Mouse (Mus musculus) heart, embryonic 14.5 days (tissue): ENCODE data around the gene Azi2. TPM values are rescaled to one million over a fixed set of nuclear protein-coding genes. Genes with fewer than 3 reads are reported as not detected.

Source experiments
- ATAC-seq: fragments of 200-750 bp; cut with Nextera tagmentation; 2 replicates; pipeline ENCODE4 v1.8.0; 2017; ENCODE audit warnings: low read depth, moderate TSS enrichment; ENCODE audit not compliant: insufficient number of reproducible peaks, insufficient read depth, low FRiP score
- H3K27ac ChIP-seq, 2 experiments: fragments of 200-500 bp in 1 of 2; fragments of 300-500 bp in 1 of 2; sonication (generic) in 1 of 2; replicated peaks in 1 of 2; 2 replicates each; pipeline ENCODE4 v1.5.1; 2012 to 2014; ENCODE audit warnings: low read depth in 2 of 2, low read length in 2 of 2, control low read depth in 1 of 2, mild to moderate bottlenecking in 1 of 2, mixed read lengths in 1 of 2; ENCODE audit not compliant: control insufficient read depth in 1 of 2, insufficient read depth in 1 of 2
- H3K27me3 ChIP-seq: fragments of 300-500 bp; sonication (generic); 2 replicates; pipeline ENCODE4 v1.6.1; 2014; ENCODE audit warnings: mild to moderate bottlenecking, low read length, control low read depth; ENCODE audit not compliant: control insufficient read depth, insufficient read depth
- H3K36me3 ChIP-seq: fragments of 300-500 bp; sonication (generic); 2 replicates; pipeline ENCODE4 v1.6.1; 2014; ENCODE audit warnings: mild to moderate bottlenecking, control low read depth, low read length, mixed read lengths; ENCODE audit not compliant: control insufficient read depth, insufficient read depth
- H3K4me1 ChIP-seq, 2 experiments: fragments of 200-500 bp in 1 of 2; fragments of 300-500 bp in 1 of 2; sonication (generic) in 1 of 2; 2 replicates each; pipeline ENCODE4 v1.6.1; 2012 to 2014; ENCODE audit warnings: low read length in 2 of 2, control low read depth in 1 of 2, mixed read lengths in 1 of 2; ENCODE audit not compliant: control insufficient read depth in 2 of 2, insufficient read depth in 2 of 2
- H3K4me2 ChIP-seq: fragments of 300-500 bp; sonication (generic); 2 replicates; pipeline ENCODE4 v1.6.1; 2014; ENCODE audit warnings: mild to moderate bottlenecking, low read length
- H3K4me3 ChIP-seq, 2 experiments: fragments of 200-500 bp in 1 of 2; fragments of 300-500 bp in 1 of 2; sonication (generic) in 1 of 2; 2 replicates each; pipeline ENCODE4 v1.5.1; 2012 to 2014; ENCODE audit warnings: low read length in 2 of 2, mild to moderate bottlenecking in 2 of 2, control low read depth in 1 of 2, low read depth in 1 of 2, moderate library complexity in 1 of 2; ENCODE audit not compliant: control insufficient read depth in 1 of 2, insufficient read depth in 1 of 2
- H3K9ac ChIP-seq: fragments of 300-500 bp; sonication (generic); 2 replicates; pipeline ENCODE4 v1.6.1; 2014; ENCODE audit warnings: mild to moderate bottlenecking, low read length
- H3K9me3 ChIP-seq: fragments of 300-500 bp; sonication (generic); 2 replicates; pipeline ENCODE4 v1.6.1; 2016; ENCODE audit warnings: low read length, control low read depth; ENCODE audit not compliant: control insufficient read depth
- WGBS: fragments of 180-500 bp; shearing (Covaris S2); extraction: QIAGEN DNeasy Blood & Tissue Kit; methylation state at CpG from one replicate; pipeline ENCODE4 v1.1.7; 2014; 5-methylcytosine and 5-hydroxymethylcytosine counted together
- polyA plus RNA-seq: library from polyadenylated mRNA; unstranded; fragments of >200 nt; fragmentation: Nextera tagmentation; extraction: Ambion mirVana; gene quantifications from 2 replicates; pipeline ENCODE4 v1.2.1, GENCODE M21; 2014

Gene Azi2
- polyA plus RNA-seq, 1 experiment from 2014 or later, result 71.9 TPM

GRCm38 (mm10) chr9:118045011-118045533 is 4.8 kb downstream of the Azi2 start:
- Histone ChIP-seq H3K9me3 (no peaks in the 10 kb centered on the region), H3K4me2 (no peak overlapping the region), H3K27me3 (no peaks in the 10 kb centered on the region), H3K9ac (no peak overlapping the region), H3K4me3 (no peak overlapping the region), H3K27ac (no peak overlapping the region), H3K4me1 (peaks cover 0 to 13% of the 10 kb centered on the region in 2 experiments; a peak in 3 of 4 replicates), H3K36me3 (peaks cover 19% of the 10 kb centered on the region)
- ATAC-seq, result no peak
- WGBS, result 44% methylated on average over 1 of the region's 1 CpGs

GRCm38 (mm10) chr9:118053286-118053685 is 13.0 kb downstream of the Azi2 start:
- no peaks in the 10 kb centered on the region for H3K27me3 ChIP-seq
- H3K9ac ChIP-seq, result no peak overlapping the region
- 35% methylated on average over 1 of the region's 1 CpGs for WGBS
- no peak overlapping the region for H3K4me2 ChIP-seq
- no peak for ATAC-seq
- no peak overlapping the region for H3K27ac ChIP-seq
- no peaks in the 10 kb centered on the region for H3K4me1 ChIP-seq
- H3K36me3 ChIP-seq, result peaks cover 75% of the 10 kb centered on the region
- no peaks in the 10 kb centered on the region for H3K9me3 ChIP-seq
- H3K4me3 ChIP-seq, result no peak overlapping the region

GRCm38 (mm10) chr9:118059101-118059500 is 18.8 kb downstream of the Azi2 start:
- H3K4me3 ChIP-seq, result no peak overlapping the region
- WGBS, result 83% methylated on average over 3 of the region's 3 CpGs
- H3K27ac ChIP-seq, result no peak overlapping the region
- no peak for ATAC-seq
- H3K4me1 ChIP-seq, result no peaks in the 10 kb centered on the region
- no peaks in the 10 kb centered on the region for H3K27me3 ChIP-seq
- no peak overlapping the region for H3K4me2 ChIP-seq
- peaks cover 75% of the 10 kb centered on the region for H3K36me3 ChIP-seq
- H3K9me3 ChIP-seq, result no peaks in the 10 kb centered on the region
- no peak overlapping the region for H3K9ac ChIP-seq

GRCm38 (mm10) chr9:118070442-118070841 is 30.1 kb downstream of the Azi2 start:
- peaks cover 62% of the 10 kb centered on the region for H3K36me3 ChIP-seq
- no peak overlapping the region for H3K4me3 ChIP-seq
- H3K4me2 ChIP-seq, result no peak overlapping the region
- ATAC-seq, result no peak
- H3K27me3 ChIP-seq, result no peaks in the 10 kb centered on the region
- no peaks in the 10 kb centered on the region for H3K4me1 ChIP-seq
- no peak overlapping the region for H3K9ac ChIP-seq
- WGBS, result 90% methylated on average over 6 of the region's 6 CpGs
- H3K9me3 ChIP-seq, result no peaks in the 10 kb centered on the region
- no peak overlapping the region for H3K27ac ChIP-seq

GRCm38 (mm10) chr9:118071337-118071736 is 31.0 kb downstream of the Azi2 start:
- Histone ChIP-seq H3K9me3 (no peaks in the 10 kb centered on the region), H3K9ac (no peak overlapping the region), H3K4me1 (no peaks in the 10 kb centered on the region), H3K36me3 (peaks cover 53% of the 10 kb centered on the region), H3K4me2 (no peak overlapping the region), H3K27me3 (no peaks in the 10 kb centered on the region), H3K4me3 (no peak overlapping the region), H3K27ac (no peak overlapping the region)
- WGBS, result 80% methylated on average over 3 of the region's 3 CpGs
- no peak for ATAC-seq

GRCm38 (mm10) chr9:118072101-118072500 is 31.8 kb downstream of the Azi2 start:
- WGBS, result 73% methylated on average over 5 of the region's 5 CpGs

GRCm38 (mm10) chr9:118073358-118073757 is 33.1 kb downstream of the Azi2 start:
- Histone ChIP-seq H3K4me2 (no peak overlapping the region), H3K27me3 (no peaks in the 10 kb centered on the region), H3K9me3 (no peaks in the 10 kb centered on the region), H3K36me3 (peaks cover 35% of the 10 kb centered on the region), H3K4me1 (no peaks in the 10 kb centered on the region), H3K4me3 (no peak overlapping the region), H3K9ac (no peak overlapping the region), H3K27ac (no peak overlapping the region)
- WGBS, result 83% methylated on average over 3 of the region's 3 CpGs
- no peak for ATAC-seq

More at GRCm38 (mm10) chr9:118072101-118072500, 31.8 kb downstream of the Azi2 start:
- no peak overlapping the region for H3K4me2 ChIP-seq
- no peak overlapping the region for H3K9ac ChIP-seq
- no peaks in the 10 kb centered on the region for H3K9me3 ChIP-seq
- H3K4me3 ChIP-seq, result no peak overlapping the region
- ATAC-seq, result no peak
- H3K36me3 ChIP-seq, result peaks cover 45% of the 10 kb centered on the region
- H3K27ac ChIP-seq, result no peak overlapping the region
- no peaks in the 10 kb centered on the region for H3K27me3 ChIP-seq
- H3K4me1 ChIP-seq, result no peaks in the 10 kb centered on the region
